Mouse (Mus musculus): ENCODE measurements around the gene Lcp1.

Gene Lcp1

DNA sequence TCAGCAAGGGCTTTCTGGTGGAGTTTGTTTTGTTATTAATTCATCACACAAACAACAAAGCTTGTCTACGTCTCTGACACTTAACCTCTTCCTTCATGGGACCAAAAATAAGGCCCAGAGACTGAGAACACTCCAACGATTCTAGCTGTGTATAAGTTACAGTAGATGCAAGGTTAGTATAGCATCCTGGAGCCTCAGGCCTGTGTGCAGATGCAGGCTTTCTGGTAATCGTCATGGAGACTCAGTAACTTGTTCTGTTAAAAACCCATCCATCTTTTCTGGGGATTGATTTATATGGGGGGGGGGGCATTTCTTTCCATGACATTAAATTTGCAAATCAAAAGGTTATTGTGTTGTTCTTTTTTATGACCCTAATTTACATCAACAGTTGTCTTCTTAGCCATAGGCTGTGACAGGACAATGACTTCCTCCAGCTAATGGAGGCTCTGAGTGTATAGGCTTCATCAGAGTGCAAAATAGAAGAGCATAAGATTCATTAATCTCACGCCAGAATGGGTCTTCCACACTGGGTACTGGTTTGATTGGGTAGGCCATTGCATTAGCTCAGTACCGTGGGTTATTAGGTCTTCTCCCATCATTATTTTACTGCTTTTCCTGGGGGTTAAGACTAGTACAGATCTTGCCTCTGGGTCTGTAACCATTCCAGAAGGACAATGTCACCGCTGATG, 74.6 kb downstream of the Lcp1 start:
- DNase-seq (ENCODE audit: extremely low spot score, low spot score) = no peak

DNA sequence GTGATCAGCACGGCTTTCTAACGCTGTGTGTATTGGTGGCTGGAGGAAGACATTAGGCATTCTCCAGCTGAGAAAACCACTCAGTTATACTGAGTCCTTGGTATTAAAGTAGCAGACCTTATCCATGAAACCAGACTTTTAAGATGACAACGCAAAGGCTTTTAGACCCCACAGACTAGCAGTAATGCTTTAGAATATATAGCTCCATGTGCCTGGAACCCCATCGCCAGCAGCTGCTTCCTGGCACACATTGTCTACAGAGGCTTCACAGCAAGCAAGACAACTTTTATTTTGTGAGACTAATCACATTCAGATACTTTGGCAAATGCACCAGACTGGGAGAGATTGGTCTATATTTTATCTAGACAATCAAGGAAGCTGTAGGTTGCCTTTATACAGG, 75.4 kb downstream of the Lcp1 start:
- no peak for DNase-seq (ENCODE audit: extremely low spot score, low spot score)

DNA sequence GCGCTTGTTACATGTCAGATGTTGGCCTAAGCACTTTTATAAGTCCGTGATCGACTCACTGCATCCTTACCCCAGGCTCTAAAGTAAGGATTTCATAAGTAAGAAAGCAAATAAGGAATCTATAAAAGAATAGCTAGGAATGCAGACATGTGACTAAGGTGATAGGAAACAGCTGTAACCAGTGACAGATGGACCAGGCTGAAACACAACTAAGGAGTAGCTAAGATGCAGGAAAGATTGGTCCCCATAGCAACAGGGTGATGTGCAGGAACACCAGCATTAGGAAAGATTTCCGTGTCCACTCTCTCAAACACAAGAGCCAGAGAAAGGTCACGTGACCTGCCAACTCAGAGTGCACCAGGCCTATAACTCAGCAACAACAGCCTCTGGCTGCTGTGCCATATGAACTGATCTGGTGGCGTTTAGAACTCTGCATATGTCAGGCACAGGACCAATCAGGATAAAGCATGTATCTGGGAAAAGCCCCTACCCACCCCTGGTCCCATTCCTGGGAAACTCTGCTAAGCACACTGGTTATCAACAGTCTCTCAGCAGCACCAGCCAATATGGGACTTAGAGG, 77.8 kb downstream of the Lcp1 start:
- DNase-seq (ENCODE audit: extremely low spot score, low spot score) = no peak

DNA sequence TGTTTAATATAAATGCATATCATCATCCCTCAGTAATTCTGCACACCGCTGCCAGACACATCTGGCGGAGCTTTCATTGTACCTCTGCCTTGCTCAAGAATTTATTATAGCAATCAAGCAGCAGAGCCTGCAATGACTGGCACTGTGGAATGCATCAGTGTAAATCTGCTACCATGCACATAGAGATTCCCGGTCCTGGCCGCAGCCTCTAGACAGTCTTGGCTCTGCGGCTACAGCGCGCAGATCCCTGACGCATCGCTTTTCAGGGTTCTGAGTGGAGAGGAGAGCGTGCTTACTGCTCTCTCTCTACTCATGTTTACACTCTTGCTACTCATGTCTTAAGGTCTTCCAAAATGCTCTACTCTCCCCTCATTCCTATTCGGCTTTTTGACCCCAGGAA, 82.9 kb downstream of the Lcp1 start:
- no peak for DNase-seq (ENCODE audit: extremely low spot score, low spot score)

DNA sequence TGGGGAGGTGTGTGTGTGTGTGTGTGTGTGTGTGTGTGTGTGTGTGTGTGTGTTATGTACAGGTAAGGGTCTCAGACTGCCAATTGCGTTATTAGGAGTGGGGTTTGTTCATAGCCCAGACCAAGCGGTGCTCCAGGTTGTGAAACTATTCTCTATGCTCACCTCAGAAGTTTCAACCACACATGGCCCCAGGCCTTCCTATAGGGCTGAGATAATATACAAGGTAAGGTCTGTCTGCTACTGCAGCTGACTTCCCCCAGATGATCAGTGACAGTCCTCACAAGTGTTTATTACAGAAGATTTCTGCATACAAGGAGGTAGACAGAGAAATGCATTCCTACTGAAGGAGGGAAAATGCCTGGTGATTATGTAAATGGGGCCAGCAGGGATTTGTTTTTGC, 87.9 kb downstream of the Lcp1 start:
- DNase-seq (ENCODE audit: extremely low spot score, low spot score) = no peak

DNA sequence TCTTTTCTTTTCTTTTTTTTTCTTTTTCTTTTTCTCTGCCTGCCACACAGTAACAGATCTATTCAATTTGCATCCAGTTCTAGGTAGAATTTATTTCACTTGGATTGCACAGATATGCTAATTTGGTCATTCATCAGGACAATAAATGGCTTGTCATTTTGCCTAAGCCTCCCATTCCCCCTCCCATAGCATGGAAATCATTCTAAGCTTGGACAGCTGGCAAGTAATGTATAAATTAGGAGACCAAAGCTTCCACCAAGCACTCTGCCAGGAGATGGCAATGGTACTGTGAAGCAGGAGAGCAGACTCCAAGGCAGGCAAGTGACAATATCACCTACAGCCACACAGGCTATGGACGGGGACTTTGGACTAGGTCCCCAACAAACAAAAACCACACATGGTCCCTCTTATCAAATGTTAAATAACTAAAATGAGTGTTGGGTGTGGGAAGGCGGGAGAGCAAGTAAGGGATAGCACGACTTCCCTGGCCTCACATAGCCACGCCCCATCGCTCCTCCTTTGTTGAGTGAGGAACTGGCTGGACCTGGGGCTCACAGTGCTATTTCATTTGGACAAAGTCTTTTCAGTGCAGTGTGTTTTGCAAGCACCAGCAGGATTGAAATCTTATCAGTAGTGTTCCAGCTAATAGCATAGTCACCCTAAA, 88.5 kb downstream of the Lcp1 start:
- no peak for DNase-seq (ENCODE audit: extremely low spot score, low spot score)

DNA sequence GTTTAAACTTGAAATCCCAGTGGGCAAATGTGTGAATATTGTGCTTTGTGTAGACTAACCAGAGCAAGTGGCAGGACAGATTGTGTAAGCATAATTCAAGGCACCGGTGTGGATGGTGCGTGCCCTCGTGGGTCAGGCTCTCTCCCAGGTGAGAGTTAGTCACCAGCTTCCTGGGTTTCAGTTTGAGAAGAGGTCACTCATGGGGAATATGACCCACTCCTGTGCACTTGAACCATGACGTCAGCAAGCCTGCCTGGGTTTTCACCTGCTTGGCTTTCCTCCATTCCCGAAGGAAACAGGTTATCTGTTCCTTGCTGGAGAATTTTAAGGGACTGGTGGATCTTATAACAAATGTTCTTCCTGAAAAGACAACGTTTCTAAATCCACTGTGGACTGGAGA, 91.5 kb downstream of the Lcp1 start:
- DNase-seq (ENCODE audit: extremely low spot score, low spot score) = no peak

DNA sequence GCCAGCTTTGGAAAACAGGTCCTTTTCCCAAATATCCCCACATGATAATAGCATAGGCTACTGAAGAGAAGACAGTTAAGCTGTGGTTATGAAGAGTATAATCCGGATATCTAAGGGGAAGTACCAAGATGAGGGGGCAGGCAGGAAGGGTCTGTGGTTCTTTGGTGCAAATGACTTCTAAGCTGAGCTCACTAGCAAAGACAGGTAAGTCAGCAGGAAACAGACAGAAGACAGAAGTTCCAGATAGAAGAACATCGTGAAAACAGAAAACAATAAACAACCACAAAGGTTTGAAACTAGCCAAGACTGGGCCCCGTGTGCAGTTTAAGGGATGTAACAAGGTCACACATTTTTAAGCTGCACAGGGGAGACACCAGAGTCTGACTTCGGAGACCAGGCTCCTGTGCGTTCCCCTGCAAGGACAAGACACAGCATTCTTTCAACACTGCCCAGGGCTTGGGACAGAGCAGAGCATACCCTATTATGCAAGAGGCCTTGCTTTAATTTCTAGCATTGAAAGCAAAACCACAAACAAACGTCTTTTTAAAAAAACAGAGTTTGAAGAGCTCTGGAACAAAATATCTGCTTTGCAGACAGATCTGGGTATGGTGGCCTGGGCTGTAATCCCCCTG, 96.7 kb downstream of the Lcp1 start:
- DNase-seq (ENCODE audit: extremely low spot score, low spot score) = no peak

DNA sequence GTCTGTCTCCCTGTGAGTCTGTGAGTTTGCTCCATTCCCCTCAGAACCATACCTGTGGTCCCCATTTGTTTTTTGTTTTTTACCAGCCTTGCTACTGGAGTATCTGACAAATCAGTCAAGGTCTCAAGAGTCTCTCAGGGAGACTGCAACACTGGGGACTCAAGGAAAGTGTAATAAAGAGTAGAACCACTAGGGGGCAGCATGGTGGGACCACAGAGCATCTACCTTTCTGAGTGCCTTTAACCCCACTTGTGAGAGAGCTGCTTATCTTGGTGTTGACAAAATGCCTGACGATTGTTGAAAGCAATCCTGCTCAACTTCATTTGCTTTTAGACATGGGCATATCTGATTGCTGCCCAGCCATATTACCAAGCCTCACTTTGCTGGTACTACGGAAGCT, 98.9 kb downstream of the Lcp1 start:
- DNase-seq (ENCODE audit: extremely low spot score, low spot score) = peak; percentile 26

DNA sequence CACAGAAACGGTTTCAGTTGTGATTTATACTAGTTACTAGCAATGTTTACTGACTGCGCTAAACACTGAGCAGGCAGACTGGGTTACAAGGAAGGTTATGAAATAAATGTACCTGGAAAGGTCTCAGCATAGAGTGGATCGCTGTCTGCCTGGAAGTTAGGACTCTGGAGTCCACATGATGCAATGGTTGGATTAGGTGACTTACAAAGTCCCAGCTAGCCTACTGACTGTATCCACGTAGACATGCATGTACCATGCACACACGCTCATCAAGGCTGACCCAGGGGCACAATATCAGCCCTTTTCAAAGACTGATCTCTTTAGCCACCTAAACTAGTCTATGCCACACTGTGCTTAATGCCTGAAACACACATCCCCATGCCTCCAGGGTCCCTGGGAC, 102.2 kb downstream of the Lcp1 start:
- no peak for DNase-seq (ENCODE audit: extremely low spot score, low spot score)

DNA sequence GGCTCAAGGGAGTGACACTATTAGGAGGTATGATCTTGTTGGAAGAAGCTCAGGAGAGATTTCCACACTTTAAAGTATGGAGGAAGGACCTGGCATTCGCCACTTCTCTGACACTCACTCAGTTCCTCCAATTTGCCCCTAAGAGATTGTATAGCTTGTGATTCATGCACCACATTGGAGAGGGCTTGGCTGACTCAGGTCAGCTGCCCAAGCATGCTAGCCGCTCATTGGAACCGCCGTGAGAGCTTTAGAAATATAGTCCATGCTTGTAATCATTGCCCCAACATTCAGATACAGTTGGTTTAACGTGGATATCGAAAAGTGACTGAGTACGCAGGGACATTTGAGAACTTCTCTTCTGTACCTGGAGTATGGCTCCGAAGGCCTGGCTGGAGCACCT, 104.7 kb downstream of the Lcp1 start:
- peak; percentile 23 for DNase-seq (ENCODE audit: extremely low spot score, low spot score)

DNA sequence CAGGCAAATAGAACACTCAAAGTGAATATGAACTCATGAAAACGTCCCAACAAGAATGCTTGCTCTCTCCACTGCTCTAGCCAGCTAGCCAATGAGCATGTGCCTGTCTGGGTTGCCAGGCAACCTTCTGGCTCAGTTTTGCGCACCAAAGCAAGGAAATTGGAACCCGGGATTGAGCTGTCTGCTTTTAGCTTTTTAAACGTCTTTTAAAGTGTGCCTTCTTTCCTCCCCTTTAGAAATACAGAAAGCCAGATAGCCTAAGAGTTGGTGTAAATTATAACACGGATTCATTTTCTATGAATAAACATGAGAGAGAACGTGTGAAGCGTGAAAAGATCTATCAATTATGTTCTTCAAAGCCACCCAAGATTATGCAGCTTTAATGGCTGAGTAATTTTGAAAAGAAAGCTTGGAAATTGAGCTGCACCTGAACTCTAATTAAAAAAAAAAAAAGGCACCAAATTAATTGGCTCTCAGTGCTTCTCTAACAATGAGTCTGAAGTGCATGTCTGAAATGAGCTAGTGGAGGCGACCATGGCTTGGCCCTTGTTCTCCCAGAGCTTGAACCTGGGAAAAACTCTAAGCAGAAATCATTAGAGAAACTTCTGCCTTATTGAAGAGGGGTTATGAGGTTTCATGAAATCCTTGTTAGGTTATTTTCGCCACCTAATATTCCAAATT, 105.2 kb downstream of the Lcp1 start:
- peak; percentile 29 for DNase-seq (ENCODE audit: extremely low spot score, low spot score)

DNA sequence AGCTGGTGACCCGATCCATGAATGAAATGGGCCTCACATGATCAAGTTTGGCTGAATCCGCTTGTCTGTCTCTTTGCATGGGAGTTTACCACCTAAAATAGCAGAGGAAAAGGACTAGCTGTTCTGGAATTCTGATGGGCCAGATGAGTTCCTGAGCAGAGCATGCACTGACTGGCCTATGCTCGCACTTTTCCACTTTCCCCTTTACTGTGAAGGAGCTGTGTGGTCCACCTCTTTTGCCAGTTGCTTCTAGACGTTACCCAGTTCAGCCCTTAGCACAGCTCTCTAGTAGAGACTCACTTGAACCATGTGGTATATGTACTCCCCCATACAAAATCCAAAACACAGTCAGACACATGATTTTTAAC, 105.7 kb downstream of the Lcp1 start:
- DNase-seq (ENCODE audit: extremely low spot score, low spot score) = no peak

DNA sequence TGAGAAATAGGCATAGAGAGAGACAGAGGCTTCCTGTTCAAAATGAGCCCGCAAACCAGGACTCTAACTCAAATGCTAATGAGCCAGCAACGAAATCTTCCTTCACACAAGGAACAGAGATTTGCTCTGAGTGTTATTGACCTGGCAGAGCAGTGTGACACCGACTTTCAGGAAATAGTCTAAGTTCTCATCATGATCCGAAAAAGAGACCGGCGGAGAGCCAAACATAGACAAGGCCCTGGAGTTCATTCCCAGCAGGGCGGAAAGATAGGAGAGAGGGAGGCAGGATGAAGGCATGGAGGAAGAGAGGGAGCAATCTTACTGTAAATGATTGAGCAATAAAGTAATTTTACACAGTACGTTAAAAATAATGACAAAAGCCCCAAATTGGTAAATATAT, 106.2 kb downstream of the Lcp1 start:
- DNase-seq (ENCODE audit: extremely low spot score, low spot score) = no peak

DNA sequence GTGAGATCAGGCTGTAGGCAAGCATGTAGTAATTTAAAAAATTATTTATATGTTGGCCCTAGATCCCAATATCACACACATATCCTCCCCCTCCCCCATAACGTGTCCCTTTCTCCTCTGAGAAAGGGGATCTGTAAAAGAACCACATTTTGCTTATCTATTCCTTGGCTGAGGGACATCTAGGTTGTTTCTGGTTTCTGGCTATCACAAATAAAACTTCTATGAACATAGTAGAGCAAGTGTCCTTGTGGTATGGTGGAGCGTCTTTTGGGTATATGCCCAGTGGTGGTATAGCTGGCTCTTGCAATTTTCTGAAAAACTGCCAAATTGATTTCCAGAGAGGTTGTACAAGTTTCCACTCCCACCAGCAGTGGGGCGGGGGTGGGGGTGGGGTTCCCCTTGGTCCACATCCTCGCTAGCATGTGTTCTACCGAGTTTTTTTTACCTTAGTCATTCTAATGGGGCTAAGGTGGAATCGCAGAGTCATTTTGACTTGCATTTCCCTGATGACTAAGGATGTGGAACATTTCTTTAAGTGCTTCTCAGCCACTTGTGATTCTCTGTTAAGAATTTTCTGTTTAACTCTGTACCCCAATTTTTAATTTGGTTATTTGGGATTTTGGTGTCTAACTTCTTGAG, 107.3 kb downstream of the Lcp1 start:
- no peak for DNase-seq (ENCODE audit: extremely low spot score, low spot score)

DNA sequence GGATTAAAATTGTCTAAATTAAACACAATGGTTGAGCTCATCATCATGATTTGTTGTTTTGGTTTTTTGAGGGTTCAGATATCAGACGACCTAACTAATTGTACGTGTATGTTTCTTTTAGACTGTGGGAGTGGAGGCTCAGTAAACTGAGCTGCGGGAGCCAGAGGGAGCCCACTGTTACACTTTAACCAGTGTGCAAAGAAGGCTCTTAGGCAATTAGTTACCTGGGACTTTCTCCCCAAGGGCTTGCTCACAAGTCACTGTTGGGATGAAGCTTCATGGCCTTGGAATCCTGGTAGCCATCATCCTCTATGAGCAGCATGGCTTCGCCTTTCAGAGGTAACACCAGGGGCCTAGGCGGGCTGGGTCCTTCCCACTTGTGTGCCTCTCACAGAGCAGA, 111.2 kb downstream of the Lcp1 start, which contains the start of gene Cpb2:
Gene Cpb2 (plus strand): TSS at position 201 of the 400 bp plus-strand sequence.
- no peak for DNase-seq (ENCODE audit: extremely low spot score, low spot score)

DNA sequence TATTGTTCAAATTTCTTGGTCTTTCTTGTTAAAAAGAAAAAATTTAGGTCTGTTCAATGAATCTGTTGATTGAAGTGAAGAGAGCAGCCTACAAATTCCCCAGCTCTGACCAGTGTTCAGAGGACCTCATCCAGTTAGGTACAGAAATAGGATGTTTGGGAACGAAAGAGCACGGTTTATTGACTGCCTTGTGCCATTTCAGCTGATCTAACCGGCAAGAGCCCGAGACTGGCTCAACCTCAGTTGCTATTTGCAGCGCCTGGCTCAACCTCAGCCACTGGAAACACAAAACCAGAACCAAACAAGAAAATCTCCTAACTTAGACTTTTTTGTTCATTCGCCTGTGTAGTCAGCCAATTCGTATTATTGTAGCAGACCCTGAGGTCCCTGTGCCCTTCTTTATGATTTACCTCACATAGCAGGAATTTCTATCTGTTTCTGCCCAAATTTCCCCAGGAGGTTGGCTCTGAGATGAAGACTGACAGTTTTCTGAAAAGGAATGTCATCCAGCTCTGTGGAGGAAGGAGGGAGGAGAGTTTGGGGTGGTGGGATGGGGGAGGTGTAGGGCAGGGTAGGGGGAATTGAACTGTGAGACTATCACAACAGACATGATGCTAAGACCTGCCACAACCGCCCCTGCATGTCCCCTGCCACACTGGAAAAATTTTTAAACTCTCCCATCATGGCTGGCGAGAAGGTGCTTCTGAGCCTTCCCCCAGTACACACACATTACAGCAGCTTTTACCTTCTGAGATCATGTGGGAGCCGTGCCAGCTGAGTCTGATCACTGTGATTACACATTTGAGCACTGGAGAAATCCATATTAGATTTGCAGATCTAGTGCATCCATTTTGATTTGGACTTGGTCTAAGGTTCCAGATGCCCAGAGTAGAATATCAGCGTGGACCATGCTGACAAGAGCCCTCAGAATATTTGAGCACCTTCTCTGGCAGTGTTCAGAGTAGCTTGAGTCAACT, 115.4 kb downstream of the Lcp1 start:
- DNase-seq (ENCODE audit: extremely low spot score, low spot score) = no peak

DNA sequence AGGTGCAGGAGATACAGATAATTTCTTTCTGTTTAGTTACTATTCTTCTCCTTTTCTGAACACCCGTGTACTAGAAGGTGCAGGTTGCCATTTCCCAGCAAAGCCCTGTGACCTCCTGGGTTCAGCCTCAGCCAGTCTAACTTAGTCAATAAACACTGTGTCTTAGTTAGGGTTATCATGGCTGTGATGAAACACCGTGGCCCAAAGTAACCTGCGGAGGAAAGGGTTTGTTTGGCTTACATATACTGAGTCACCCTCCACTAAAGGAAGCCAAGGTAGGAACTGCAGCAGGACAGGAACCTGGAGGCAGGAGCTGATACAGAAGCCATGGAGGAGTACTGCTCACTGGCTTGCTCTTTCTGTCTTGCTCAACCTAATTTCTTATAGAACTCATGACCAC, 119.5 kb downstream of the Lcp1 start:
- no peak for DNase-seq (ENCODE audit: extremely low spot score, low spot score)

DNA sequence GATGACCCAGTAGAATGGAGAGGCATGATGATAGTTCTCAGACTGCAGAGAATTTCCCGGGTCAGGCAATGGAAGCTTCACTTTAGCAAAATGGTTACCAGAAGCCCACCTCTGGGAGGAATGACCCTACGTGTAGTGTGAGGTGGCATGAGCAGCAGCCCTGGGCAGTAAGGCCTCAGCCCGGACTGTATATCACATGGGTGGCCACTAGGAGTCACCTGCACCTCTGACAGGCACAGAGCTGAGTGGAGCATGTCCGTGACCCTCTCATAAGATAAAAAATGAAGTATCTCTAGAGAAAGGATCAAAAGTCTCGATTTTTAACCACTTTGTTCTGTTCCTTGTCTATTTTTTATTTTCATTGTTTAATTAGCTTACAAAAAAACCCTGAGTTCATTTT, 125.6 kb downstream of the Lcp1 start:
- DNase-seq (ENCODE audit: extremely low spot score, low spot score) = no peak

DNA sequence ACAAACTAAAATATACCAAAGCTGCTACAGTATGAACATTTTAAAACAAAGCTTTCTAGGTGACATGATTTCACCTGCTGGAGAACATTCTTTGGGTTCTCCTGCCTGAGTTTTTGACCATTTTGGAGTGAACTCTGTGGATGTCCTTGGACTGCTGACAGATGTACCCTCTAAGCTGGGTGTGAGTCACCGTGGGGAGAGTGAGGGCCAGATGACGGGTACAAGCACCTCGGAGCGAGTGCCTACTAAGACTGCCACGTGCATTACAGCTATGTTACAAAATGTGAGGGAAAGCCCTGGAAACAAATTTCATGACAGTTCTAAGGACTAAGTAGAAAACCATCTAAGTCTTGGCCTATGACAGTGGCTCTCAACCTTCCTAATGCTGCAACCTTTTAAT, 138.6 kb downstream of the Lcp1 start:
- no peak for DNase-seq (ENCODE audit: extremely low spot score, low spot score)
